Mouse (Mus musculus): ENCODE measurements around the gene Susd3.

DNA sequence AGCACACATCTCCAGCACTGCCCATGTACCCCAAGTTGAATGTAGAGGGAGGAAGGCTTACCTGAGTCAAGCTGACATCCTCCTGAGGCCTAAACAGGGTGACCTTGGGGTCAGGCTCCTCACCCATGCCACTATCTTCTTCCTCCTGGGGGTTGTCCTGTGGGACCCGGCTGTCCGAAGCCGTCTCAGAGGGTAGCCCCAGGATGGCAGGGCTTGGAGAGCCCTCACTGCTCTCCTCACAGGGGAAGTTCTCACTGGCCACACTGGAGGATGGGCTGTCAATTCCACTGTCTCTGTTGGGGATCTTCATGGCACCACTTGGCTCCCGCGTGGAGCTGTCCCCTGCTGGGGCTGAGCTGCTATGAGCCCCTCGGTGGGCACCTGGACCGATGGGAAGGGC, 47.8 kb upstream of the Susd3 start:
- TF ChIP-seq CTCF (IDR thresholded peaks at IDR 0.05; ENCODE audit: low read depth, low read length) (no peak), GATA1 (IDR thresholded peaks at IDR 0.05; ENCODE audit: borderline replicate concordance, low read length) (no peak)
